Mouse (Mus musculus) 3T3-L1 (cell line): Measurements from ENCODE around the gene Nacc1.

Experiments
- DNase-seq: peaks from one replicate; pipeline ENCODE4 v3.0.0-alpha.2; 2015; ENCODE audit warnings: low read depth, low spot score

The Nacc1 gene

DNA sequence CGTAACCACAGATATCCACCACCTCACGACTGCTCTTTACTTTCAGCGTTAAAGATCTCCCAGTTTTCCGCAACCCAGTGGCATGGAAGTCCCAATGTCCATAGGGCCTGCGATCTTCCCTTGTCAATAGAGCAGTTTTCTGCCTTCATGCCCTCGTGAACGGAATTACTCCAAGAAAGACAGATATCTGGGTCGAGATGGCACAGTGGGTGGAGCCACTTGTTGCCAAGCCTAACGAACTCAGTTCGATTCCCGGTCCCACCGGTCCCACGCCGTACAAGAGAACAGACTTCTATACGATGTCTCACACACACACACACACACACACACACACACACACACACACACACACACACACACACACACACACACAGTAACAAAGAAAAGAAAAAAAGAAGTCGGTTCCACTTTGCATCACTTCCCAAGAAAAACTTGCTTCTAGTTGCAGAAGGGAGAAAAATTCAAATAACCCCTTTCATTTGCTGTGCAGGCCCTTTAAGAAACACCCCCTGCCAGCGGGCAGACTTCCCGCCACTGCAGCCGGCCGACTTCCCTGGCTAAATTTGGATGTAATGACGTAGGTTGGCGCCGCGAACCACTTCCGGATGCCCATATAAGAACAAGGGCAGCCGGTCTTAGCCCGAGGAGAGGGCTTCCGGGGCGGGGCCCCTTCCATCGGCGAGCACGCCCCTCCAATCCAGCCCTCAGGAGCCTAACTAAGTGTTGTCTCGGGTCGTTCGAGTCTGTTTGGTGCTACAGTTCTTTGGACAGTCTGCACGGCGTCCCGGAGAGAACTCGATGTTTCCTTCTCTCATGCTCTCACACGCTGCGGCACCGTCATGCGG, 24.0 kb downstream of the Nacc1 start:
- DNase-seq: peak; percentile 100

DNA sequence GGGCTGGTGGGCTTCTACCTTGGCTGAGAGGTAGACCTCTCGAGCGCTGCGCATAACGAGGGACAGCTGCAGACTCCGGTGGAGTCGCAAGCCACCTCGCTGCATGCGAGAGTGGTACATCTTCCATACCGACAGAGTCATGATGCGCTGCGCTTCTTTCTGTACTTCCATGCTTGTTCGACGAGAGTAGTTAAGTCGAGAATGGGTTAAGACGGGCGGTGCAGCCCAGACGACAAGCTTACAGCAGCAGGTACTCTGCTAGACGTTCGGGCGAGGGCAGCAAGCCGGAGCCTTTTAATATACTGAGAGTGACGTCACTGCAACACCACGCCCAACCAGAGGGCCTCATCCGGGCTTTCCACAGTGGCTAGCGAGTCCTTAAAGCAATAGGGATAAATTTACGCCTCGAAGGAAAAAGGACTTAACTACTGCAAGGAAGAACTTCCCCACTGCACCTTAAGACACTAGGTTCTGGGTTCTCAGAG, 25.0 kb downstream of the Nacc1 start, which contains the start of gene Ier2:
Ier2 (minus strand) TSS at position 272 of the 485 bp plus-strand sequence.
- DNase-seq: peak; percentile 100

DNA sequence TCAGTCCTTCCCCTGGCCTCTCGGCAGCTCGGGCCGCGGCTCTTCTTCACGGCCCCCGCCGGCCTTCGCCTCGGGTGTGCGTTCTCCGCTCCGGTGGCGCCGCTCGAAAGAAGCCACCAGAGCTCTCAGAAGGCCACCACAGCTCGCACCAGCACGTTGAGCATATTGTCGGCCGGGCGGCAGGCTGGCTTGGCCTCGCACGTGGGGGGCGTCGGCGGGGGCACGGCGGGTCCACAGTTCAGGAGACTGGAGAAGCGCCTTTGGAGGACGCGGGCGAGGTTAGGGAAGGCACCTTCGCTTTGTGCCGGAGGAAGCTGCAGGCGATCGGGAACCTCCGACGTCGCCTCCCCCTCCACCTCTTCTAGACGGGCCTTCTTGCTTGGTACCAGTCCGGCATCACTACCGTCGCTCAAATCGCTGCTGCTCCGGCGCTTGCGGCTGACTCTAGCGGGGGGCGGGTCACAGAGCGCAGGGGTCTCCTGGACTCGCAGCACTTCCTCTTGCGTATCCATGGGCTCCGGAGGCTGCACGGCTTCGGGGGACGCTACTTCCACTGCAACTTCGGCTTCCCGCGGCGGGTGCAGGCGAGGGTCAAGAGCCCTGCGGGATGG, 25.6 kb downstream of the Nacc1 start:
- DNase-seq: no peak

DNA sequence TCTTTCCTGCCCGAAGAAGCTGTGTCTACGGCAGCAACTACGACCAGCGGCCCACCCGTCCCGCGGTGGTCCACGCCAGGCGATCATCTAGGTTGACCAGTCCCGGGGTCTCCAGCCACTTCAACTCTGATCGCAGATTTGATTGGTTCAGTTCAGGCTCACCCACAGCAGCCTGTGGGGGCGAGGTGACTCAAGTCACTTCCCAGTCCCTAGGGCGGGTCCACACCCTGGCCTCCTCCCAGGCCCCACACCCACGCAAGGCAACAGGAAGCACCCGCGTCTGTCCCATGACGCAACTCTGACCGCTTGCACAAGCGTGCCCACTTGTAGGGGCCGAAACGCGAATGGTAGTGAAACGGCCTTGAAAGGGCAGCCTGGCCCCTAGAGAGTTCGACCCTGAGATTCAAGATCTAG, 26.2 kb downstream of the Nacc1 start:
- DNase-seq: peak; percentile 97

DNA sequence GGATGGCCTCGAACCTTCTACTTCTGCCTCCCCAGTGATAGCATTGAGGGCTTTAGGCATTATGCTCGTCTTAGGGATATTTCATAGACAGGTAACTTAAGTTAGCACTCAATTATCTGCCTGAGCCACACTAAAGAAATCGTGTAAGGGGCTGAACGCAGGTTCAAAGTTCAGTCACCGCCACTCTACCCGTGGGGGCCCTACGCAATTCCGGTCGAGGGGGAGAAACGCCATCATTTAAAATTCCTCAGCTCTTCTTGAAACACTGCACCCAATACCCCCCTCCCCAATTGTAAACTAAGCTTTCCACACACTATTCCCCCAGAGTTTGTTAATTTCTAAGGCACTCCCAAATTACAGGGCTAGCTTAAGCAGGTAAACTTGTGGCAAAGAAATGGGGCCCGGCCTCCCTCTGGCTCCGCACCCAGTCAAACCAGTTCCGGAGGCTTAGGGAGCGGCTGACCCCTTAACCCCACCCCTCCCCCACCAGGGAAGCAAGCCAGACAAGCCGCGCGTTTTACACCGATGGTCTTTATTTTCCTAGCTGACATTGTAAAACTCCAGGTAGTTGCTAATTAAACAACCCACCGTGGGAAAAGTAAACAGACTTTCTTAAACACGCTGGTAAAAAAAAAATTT, 26.7 kb downstream of the Nacc1 start:
- DNase-seq: peak; percentile 67

DNA sequence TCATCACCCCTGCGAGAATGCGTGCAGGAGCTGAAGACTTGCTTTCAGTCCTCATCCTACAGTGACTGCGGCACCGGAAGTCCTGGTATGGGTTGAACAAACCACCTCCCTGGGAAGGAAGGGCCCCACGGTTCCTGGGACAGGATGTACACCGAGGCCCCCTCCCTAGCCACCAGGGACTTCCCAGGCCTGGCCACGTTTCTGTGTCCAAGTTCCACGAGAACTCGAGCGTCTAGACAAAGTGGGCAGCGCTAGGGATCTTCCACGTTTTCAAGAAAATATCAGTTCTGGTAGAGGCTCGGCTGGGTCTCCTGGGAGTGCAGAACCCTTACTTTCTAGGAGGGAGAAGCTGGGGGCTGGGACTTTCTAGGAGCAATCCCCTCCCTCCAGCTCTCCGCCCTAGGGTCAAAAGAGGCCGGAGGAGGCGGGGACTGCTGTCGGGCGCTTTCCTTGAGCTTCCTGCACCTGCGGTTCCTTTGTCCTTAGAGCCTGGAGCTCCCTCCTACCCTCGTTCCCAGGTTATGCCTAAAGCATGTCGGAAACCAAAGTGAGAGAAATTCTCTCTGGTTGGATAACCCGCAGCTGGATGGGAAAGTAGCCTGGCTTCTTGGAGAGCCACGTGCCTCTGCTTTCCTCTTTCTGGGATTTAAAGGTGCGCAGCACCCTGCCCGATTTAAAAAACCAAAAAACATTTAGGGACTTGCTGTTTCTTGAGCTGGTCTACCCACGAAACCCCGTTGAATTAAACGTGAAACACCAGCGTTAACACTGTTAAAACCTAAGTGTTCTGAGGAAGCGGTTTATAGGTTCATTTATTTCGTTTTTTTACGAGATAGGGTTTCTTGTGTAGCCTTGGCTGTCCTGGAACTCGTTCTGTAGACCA, 27.5 kb downstream of the Nacc1 start:
- peak; percentile 70 for DNase-seq

DNA sequence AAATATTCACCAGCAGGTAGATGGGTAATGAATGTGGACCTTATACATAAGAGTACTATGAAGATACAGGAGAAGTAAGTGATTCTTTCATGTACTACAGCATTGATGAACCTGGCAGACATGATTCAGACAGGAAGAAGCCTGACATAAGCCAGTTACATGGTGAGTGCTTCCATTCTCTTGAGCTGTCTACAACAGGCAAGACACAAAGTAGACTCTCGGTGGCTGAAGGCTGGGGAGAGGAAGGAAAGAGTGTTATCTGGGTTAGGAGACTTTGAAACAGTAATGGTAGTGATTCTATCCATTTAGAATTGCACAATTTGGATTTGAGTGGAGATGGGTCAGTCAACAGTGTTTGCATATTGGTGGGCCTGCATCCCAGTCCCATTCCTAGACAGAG, 28.7 kb downstream of the Nacc1 start:
- DNase-seq: no peak

DNA sequence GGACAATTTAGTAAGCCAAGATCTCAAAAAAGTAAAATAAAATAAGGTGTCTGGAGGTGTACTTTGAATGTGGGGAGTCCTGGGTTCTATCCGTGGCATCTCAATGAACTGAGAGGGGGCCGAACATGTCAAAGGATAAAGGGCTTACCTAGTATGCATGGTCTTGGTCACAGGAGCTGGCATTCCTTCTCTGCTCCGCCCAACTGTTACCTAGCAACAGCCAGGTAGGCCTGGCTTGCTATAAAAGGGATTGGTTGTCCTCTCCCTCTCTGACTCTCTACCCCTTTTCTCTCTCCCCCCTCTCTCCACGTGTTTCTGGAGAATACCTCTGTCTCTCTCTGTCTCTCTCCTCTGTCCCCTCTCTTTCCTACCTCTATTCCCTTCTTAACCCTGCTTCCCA, 30.0 kb downstream of the Nacc1 start:
- DNase-seq: no peak

DNA sequence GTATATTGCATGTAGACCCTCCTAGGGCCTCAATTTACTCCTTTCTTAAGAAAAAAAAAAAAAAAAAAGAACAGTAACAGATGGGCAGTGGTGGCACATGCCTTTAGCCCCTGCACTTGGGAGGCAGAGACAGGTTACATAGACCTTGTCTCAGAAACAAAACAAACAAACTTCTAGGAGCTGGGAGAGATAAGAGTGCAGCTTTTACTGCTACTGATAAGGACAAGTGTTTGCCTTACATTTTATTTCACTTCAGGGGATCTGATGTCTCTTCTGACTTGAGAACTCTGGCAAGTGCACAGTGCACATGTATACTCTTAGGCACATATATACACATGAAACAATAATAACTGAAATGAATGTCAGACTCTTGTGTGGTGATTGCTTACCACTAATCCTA, 30.5 kb downstream of the Nacc1 start:
- no peak for DNase-seq

DNA sequence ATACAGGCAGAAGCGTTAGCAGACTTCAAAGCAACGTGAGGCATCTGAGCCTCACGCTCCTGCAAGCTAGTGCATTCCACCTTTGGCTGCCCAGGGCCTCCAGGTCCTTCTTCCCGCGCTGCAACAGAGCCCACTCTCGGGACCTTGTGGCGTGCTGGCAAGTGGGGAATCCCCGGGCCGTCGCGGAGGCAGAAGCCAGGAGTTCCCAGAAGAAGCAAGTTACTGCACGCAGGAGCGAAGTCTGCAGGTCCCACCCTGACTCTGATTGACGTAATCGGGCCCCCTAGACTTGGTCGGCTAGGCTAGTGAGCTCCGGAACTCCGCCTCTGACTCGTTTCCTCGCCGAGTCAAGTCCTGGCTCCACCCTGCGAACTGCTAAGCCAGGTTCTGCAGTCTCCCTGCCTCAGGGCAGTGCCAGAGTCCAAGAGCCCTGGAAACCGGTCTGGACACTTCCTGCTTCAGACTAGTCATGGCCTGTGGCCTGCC, 31.0 kb downstream of the Nacc1 start:
- peak; percentile 97 for DNase-seq

DNA sequence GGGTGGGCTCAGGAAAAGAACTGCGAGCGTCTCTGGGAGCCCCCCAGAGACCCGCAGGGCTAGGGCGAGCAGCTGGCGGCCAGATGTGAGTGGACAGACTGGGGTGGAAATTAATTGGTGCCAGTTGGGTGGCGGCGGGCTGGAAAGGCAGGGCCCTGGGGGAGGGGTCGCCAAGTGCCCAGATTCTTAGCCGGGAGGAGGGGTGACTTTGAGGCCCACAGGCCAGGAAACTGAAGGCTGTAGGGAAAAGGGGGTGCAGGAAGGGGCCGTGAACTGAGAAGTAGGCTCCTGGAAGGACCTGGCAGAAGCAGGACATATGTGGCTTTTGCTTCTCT, 31.5 kb downstream of the Nacc1 start:
- no peak for DNase-seq

DNA sequence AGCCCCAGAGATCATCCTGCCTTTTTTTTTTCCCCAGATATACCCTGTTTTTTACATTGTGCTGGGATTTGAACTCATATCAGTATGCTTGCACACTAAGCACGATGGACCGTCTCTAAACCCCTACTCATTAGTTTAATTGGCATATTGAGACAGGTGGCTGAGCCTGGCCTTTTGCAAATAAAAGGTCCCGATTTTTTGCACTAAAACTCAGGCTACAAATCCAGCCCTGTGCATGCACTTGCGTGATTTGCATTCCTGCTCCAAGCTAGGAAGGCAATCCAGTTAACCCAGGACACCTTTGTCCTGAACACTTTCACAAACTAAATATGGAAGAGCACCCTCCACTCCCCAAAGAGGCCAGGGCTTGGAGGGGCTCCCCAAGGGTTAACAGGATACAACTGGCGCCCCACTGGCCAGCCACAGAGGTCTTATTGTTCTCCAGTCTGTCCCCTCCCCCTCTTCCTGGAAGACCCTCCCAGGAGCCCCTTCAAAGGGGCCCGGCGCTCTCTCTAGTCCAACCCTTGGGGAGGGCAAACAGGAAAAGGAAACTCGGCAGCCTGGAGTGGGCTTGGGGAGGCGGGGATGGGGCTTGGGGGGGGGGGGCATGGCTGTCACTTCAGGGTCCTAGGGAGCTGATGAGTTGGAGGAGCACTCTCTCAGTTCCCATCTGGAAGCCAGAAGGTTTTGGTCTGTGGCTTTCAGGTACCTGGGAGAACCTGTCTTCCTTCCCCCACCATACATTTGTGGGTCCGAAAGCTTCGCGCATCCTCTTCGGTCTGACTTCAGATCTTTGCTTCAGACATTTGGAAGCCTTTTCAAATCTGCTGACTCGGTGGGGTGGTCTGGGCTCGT, 32.1 kb downstream of the Nacc1 start:
- no peak for DNase-seq

DNA sequence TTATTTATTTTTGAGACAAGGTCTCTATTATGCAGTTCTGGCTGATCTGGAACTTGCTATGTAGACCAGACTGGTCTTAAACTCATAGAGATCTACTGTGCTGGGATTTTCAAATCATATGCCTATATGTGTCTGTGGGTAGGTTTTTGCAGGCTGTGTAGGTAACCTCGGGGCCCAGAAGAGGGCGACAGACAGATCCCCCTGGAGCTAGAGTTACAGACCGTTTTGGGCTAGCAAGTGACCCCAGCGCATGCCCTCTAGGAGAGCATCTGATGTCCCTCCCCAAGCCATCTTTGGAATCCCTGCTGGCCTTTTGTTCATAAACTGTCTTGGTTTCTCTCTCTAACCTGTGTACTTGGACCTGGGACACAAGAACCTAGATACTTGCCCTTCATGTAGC, 33.1 kb downstream of the Nacc1 start:
- no peak for DNase-seq

DNA sequence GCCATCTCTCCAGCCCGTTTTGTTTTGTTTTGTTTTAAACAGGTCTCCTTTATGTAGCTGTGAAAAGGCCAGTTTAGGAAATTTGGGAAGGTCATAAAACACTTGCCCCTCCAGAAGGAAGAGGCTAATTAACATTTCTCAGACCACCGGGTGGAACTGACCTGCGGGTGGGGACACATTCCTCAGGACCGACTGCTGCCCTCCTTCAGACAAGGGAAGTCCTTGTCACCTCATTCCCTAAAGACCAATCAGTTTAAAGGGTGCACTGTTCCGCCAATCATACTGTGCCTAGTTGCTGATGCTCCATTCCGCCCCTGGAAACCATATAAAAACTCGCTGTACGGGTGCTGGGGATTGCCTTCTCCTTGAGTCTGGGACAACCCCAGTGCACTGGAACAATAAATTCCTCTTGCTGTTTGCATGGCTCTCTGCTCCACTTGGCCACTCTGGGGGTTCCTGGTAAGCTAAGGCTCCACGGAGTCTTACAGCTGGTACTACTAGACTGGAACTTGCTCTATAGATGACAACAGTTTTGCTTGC, 34.5 kb downstream of the Nacc1 start:
- no peak for DNase-seq

DNA sequence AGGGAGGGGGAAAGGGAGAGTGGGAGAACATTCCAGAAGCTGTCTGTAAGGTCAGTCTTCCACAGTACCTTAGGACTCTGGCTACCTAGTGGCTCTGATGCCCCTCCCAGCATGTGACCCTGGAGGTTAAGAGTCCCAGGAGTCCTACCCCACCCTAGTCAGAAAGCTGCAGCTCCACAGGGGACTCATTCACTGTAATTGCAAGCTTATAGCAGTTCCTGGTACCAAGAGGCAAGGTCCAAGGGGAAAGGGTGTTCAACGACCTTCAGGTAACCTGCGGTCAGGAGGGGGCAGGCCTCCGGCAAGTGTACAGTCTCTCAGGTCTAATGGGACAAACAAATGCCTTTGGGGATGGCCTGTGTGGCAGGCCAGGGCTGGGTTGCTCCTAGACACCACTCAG, 37.4 kb downstream of the Nacc1 start:
- DNase-seq: no peak

DNA sequence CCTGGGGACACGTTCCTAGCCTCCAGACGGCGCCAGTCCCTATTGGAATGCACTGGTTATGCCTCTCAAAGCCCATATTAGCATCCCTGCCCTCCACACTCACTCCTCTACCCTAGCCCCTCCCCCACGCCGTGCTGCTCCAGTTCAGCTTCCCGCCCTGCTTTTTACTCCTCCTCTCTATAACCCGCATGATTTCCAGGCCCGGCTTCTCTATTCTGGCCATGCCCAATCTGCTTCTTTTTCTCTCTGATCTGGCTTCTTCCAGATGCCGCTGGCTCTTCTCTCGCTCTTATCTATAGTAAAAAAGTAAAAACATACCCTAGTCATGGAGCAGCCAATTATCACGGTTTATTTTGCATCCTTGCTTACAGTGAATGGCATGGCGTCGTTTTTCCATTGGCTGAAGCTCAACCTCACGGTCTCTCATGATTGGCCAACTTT, 40.2 kb downstream of the Nacc1 start:
- DNase-seq: no peak

DNA sequence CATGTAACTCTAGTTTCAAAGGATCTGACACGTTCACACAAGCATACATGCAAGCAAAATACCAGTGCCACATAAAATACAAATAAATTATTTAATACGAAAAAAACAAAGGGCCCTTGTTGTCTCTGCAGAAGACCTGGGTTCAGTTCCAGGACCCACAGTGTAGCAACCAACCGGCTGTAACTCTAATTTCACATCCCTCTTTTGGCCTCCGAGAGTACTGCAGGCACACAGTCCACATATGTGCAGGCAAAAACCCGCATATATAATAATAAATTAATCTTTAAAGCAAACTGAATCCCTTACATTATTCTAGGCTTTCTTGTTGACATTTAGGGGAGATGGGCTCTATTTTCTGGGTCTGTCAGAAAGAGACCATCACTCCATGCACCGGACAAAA, 40.9 kb downstream of the Nacc1 start:
- no peak for DNase-seq

DNA sequence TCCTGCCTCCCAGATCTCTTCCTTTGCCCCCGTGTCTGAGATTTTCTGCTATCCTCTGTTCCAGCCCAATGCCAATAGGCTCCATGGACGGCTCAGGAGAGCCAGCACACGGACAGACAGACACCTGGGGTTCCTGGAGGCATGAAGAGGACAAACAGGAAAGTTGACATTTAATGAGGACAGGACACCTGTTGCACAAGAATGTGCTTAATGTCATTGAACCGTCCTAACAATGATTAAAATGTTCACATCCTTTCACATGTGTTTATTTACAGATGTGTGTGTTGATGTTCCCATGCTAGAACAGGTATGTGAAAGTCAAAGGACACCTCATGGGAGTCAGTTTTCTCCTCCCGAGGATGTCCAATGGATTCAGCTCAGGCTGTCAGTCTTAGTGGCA, 44.6 kb downstream of the Nacc1 start:
- DNase-seq: no peak

DNA sequence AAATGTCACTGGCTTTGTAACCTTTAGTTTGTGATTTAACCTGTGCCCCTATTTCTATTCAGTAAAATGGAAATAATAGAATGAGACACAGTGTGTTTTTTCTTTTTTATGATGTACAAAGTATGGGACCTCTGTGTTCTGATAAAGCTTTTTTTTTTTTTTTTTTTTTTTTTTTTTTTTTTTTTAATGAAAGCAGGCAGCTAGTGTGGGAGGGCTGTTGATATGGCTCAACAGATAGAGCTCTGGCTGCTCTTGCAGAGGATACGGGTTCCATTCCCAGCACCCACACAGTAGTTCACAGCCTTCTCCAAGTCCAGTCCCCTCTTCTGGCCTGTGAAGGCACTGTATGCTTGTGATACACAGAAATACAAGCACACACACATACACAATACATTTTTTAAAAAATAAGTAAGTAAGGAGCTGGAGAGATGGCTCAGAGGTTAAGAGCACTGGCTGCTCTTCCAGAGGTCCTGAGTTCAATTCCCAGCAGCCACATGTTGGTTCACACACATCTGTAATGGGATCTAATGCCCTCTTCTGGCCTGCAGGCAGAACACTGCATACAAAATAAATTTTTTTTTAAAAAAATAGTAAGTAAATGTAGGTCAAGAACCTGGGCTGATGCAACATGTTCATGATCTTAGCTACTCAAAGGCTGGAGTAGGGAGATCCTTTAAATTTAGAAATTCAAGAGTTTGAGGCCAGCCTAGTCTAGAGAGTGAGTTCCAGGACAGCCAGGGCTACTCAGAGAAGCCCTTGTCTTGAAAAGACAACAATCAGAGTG, 45.9 kb downstream of the Nacc1 start:
- peak; percentile 66 for DNase-seq
